Mouse (Mus musculus) cortical plate, adult 2 months (tissue): ENCODE results near the gene Prelid3b. TPM values are rescaled to one million over a fixed set of nuclear protein-coding genes. Genes with fewer than 3 reads are reported as not detected.
A peak's percentile ranks its signal among the peaks of the same experiment; 100 is the strongest.

ENCODE experiments used
- H3K27ac ChIP-seq: fragments of 200-500 bp; 2 replicates; pipeline ENCODE4 v1.5.1; 2012; ENCODE audit warnings: low read length, control low read depth, inconsistent platforms; ENCODE audit not compliant: insufficient read depth
- H3K4me1 ChIP-seq: fragments of 200-500 bp; 2 replicates; pipeline ENCODE4 v1.6.1; 2011; ENCODE audit warnings: low read length; ENCODE audit not compliant: control insufficient read depth, insufficient read depth
- H3K4me3 ChIP-seq: fragments of 200-500 bp; 2 replicates; pipeline ENCODE4 v1.5.1; 2011; ENCODE audit warnings: mild to moderate bottlenecking, low read length, control low read depth; ENCODE audit not compliant: insufficient read depth
- CTCF ChIP-seq: fragments of 200-500 bp; IDR thresholded peaks from 2 replicates; pipeline ENCODE4 v1.5.1; 2011; ENCODE audit warnings: mild to moderate bottlenecking, control low read depth, low read length; ENCODE audit not compliant: insufficient read depth; ENCODE audit errors: extremely low read depth
- POLR2A ChIP-seq: fragments of 200-500 bp; IDR thresholded peaks from 2 replicates; pipeline ENCODE4 v1.6.1; 2011; ENCODE audit warnings: mild to moderate bottlenecking, low read length, control low read depth; ENCODE audit not compliant: insufficient read depth; ENCODE audit errors: extremely low read depth
- polyA plus RNA-seq: library from polyadenylated mRNA; depleted of rRNA; stranded (reverse); fragments of >200 nt; gene quantifications from 2 replicates; pipeline ENCODE4 v1.2.3, GENCODE M21; 2012; rRNA removed

The Prelid3b gene
- polyA plus RNA-seq, 1 experiment: 75.0 TPM

DNA sequence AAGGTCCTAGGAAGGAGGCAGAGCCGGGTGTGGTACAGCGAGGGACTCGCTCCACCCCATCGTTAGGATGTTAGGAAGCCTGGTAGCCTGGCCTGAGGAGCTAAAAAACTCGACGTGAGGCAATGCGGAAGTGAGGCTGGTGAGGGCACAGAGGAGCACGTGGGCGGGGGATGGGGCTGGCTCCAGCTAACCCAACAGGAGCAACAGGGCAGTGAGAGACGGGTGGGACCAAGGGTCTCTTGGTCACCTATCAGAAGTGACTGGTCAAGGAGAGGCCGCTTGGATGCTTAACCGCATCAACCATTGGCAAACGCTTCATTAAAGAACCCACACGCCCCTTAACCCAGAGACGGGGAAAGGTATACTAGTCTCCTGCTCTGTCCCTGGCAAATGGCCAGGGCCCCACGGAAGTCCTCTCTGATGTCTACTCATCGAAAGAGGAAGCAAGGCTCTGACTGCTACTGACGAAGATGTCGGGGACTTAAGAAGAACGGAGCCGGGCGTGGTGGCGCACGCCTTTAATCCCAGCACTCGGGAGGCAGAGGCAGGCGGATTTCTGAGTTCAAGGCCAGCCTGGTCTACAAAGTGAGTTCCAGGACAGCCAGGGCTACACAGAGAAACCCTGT lies 36.7 kb downstream of the Prelid3b start:
- Histone ChIP-seq H3K4me3 (no peak overlapping the region), H3K4me1 (no peaks in the 10 kb centered on the region), H3K27ac (no peak overlapping the region)
- TF ChIP-seq POLR2A (no peak), CTCF (no peak)

DNA sequence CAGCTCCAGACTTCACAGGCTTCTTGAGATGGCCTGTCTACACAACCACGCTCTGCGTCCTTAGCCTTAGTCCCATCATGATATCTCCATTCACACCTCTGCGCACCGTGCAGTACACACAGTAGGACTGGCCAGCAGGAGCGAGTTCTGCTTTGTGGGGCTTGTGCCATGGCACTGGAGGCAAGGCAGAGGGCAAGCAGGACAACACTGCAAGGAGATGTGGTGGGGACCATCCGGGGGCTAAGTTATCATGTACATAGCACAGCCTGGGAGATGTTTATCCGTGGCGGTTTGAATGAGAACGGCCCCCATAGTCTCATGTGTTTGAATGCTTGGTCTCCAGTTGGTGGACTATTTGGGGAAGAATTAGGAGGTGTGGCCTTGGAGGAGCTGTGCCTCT lies 37.9 kb downstream of the Prelid3b start:
- Histone ChIP-seq H3K4me3 (no peak overlapping the region), H3K27ac (no peak overlapping the region), H3K4me1 (no peaks in the 10 kb centered on the region)
- TF ChIP-seq POLR2A: no peak
- no peak for TF ChIP-seq CTCF

DNA sequence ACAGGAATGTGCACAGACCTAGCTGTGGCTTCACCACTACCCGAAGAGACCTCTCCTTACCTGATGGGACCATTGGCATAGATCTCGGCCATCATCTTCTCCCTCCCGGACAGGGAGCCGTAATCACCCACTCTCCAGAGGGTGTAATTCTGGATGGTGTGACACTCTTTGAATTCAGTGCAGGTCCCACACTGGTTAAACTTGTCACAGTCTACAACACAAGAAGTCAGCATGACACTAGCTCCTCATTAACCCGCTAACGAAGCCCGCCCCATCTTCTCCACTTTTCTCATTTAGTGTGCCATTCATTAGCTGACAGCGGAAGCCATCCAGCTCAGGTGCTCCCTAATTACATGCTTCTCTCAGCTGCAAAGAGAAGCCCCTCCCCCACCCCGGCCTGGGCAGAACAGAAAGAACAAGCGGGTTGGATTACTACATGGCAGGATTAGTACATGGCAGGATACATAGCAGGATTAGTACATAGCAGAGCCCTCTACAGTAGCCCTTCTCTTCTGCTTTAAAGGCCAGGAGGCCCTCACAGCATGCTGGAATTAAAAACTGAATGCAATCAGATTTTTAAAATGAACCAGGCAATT lies 43.8 kb downstream of the Prelid3b start:
- Histone ChIP-seq H3K27ac (no peak overlapping the region), H3K4me1 (no peaks in the 10 kb centered on the region), H3K4me3 (no peak overlapping the region)
- no peak for TF ChIP-seq POLR2A
- TF ChIP-seq CTCF: no peak

DNA sequence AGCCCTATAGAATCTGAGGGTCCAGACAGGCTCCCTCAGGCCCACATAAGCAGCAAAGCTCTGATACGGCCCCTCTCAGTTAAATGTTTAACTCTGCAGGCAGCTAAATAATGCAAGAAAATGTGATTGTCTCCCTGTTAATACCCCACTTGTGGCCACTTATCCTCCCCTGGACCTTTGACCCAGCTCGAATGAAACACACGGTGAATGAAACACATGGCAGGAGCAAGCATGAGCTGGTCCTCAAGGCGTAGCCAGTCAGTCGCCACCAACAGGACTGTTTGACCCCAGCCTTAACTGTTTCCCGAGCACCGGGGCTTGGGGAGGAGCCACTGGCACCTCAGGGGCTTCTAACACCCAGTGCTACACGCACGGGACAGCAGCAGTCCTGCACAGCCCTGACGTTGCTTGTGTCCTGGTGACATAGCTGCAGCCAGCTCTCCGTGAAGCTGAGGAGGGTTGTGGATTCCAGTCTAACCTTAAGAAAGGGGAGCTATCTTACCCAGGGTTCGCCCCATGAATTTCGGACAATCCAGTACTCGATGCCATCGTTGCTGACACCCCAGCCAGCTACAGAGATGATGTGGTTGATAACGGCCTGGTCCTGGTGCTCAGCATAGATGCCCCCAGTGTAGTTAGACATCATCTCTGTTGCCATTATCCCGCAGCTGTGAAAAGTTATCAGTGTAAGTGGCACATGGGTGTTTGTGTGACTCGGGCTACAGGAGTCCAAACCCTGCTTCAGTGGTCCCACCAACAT lies 44.6 kb downstream of the Prelid3b start:
- Histone ChIP-seq H3K27ac (no peak overlapping the region), H3K4me1 (no peaks in the 10 kb centered on the region), H3K4me3 (no peak overlapping the region)
- no peak for TF ChIP-seq CTCF
- TF ChIP-seq POLR2A: no peak

DNA sequence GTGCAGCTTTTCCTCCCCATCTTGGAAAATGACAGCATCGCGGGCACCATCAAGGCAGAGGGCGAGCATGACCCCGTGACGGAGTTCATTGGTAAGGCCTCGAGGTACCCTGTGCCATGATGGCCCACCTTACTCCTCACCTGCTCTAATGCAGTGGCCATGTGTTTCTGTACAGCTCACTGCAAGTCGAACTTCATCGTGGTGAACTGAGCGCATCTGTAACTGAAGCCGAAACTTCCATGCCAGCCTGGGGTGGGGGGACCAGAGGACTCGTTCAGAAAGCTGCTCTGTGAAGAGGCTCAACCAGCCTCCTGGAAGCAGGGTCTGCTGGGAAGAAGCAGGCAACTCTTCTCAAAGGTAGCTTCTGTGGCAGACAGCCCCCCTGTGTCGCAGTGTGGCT lies 46.0 kb downstream of the Prelid3b start:
- Histone ChIP-seq H3K27ac (no peak overlapping the region), H3K4me1 (no peaks in the 10 kb centered on the region), H3K4me3 (no peak overlapping the region)
- TF ChIP-seq POLR2A: no peak

DNA sequence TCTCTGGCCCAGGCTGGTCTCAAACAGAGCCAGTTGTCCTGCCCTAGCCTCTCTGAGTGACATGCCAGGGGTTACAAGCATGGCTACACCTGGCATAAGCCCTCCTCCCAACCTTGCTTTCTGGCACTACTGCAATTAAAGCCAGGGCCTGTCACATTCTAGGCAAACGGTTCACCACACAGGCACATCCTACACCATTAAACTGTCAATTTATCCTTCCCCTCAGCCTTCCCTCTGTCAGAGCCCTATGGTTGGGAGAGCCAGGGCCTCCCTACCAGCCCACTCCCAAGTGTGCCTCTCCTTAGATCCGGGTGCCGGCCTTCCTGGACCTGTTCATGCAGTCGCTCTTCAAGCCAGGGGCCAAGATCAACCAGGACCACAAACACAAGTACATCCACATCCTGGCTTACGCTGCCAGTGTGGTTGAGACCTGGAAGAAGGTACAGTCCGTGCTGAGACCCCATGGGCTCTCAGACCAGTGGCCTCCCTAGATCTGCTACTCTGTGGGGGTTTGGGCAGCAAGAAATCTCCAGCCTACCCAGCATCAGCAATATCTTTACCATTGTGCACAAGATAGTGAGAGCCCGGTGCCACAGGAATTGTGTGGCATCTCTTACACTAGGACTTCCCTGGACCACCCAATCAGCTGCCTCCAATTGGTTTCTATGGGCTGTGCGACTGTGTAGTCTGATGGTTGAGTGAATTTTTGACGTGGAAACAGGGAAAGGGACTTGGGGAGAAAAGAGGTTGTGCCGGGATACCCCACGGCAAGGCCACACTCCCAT lies 48.4 kb downstream of the Prelid3b start:
- Histone ChIP-seq H3K4me3 (no peak overlapping the region), H3K4me1 (no peaks in the 10 kb centered on the region), H3K27ac (no peak overlapping the region)
- TF ChIP-seq CTCF (no peak), POLR2A (no peak)

DNA sequence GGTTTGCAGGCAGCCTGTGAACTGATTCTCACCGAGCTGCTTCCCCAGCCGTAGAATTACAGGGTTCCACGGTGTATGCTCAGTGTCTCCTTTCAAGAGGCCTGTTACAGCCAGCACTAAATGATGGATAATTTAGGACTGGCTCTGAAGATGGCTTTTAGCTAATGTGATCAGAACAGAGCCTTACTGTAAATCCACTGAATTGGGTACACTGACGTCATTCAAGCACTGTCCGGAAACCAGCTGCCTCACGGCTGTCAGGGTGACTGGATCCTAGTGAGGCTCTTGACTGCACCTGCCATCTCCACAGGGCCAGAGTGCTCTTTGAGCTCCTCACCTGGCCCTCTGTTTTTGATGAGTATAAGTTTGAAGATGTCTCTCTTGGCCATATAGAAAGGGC lies 51.8 kb downstream of the Prelid3b start:
- TF ChIP-seq CTCF: no peak
- TF ChIP-seq POLR2A: no peak
- H3K27ac ChIP-seq: no peak overlapping the region
- H3K4me1 ChIP-seq: peaks cover 4% of the 10 kb centered on the region; the same call in 1 of the 2 replicates
- no peak overlapping the region for H3K4me3 ChIP-seq

DNA sequence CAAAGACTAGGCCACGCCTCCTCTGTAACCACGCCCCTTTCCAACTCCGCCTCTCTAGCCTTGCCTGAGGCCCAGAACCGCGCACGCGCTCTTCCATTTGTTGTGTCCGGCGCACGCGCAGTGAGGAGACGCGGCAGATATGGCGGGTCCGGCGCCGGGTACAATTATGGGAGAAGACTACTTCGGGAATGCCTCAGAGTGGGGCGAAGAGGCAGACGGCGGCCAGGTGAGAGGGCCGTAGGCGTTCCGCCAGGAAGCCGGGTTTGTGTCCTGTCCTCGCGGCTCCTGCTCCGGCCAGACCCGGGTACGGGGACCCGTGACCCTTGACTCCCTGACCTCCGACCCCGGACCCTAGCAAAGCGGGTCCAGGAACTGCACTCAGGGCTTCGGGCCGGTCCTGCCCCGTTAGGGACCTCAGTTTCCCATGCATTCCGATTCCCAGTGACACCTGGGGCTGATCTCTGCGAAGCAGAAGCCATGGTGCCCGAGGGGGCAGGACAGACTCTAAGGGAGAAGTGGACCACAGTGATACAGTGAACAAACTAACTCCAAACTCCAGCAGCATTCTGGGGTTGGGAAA lies 57.1 kb downstream of the Prelid3b start, which contains the start of gene Nelfcd:
Nelfcd (plus strand) TSS at position 74 of the 580 bp plus-strand sequence.
- H3K27ac ChIP-seq: no peak within 1 kb of the TSS
- peak; percentile 56; the same call in 1 of the 2 replicates for TF ChIP-seq POLR2A
- no peak for TF ChIP-seq CTCF
- peaks cover 4% of the 10 kb centered on the region; the same call in 1 of the 2 replicates for H3K4me1 ChIP-seq
- H3K4me3 ChIP-seq: peak within 1 kb of the TSS; percentile 73

Other genes with a start within 250 kb of the Prelid3b start
- gene Gnas, start 188.8 kb downstream of the Prelid3b start, polyA plus RNA-seq: 2,122 and 2,206 TPM in 2 replicates
- 0.06 TPM in 1 of 2 replicates, not detected in the other for gene Gm20721, start 126.4 kb downstream of the Prelid3b start, polyA plus RNA-seq
- 74.7 and 76.9 TPM in 2 replicates for gene Nelfcd, start 57.3 kb downstream of the Prelid3b start, polyA plus RNA-seq
- 72.1 and 78.9 TPM in 2 replicates for gene Ctsz, start 34.0 kb downstream of the Prelid3b start, polyA plus RNA-seq
- 0.09 TPM in 1 of 2 replicates, not detected in the other for gene Tubb1, start 22.4 kb downstream of the Prelid3b start, polyA plus RNA-seq
- 591 and 599 TPM in 2 replicates for gene Atp5e, start 9.0 kb downstream of the Prelid3b start, polyA plus RNA-seq
- 5.8 and 6.4 TPM in 2 replicates for gene Zfp831, start 170.5 kb upstream of the Prelid3b start, polyA plus RNA-seq